Mouse (Mus musculus): Measurements from ENCODE around the gene Mllt1. TPM values are rescaled to one million over a fixed set of nuclear protein-coding genes. Genes with fewer than 3 reads are reported as not detected.

The Mllt1 gene
- total RNA-seq (2021), result 10 to 100 TPM; 66.8 to 67.9 TPM
- long read RNA-seq, experiment 1, partial matches to known transcripts, result 9 of 58 reads
- long read RNA-seq, experiment 1, other reads (novel, unspliced or antisense), result 47 of 58 reads
- long read RNA-seq, experiment 2, partial matches to known transcripts, result 11 of 38 reads
- long read RNA-seq, experiment 2, other reads (novel, unspliced or antisense), result 25 of 38 reads

- intact Hi-C loops (cut with DNase I), result loop anchor here (5.0 kb wide), 1 partner anchor 38 kb away; no protein-coding TSS in a partner anchor
- DNase-seq (ENCODE audit: low spot score in 2 of 2), result peak; percentile 98 to 100
Measured at GRCm38 (mm10) chr17:56935363-56936131, at the start of gene Mllt1. Gene Mllt1 (minus strand): TSS chr17:56935415.

DNA sequence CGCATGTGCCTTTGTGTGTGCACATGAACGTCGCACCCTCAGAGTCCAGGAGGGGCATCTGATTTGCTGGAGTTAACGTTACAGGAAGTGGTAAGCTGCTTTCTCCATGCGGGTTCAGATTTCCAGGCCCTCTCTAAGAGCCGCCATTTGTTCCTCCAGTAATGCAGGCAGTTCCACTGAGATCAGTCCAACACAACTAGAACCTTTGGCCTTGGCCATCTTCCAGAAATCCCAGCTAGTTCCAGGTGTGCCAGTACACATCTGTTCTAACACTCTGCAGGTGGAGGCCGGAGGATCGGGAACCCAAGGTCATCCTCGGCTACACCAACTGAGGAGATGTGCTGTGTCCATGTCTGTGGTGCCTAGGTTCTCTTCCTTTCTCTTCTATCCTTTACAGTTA is 49.7 kb upstream of the Mllt1 start:
- intact Hi-C loops (cut with DNase I), result loop anchor here (5.0 kb wide), 1 partner anchor 178 kb away; no protein-coding TSS in a partner anchor
- no peak for DNase-seq (ENCODE audit: low spot score in 2 of 2)

- intact Hi-C loops (cut with DNase I), result no loop called here
Measured at GRCm38 (mm10) chr17:56982013-56982412, 46.8 kb upstream of the Mllt1 start, which contains the start of gene Acer1. Gene Acer1 (minus strand): TSS chr17:56982126.

GRCm38 (mm10) chr17:56981049-56981448 is 45.8 kb upstream of the Mllt1 start:
- intact Hi-C loops (cut with DNase I), result no loop called here

More at GRCm38 (mm10) chr17:56982013-56982412, 46.8 kb upstream of the Mllt1 start, which contains the start of gene Acer1:
- no peak for DNase-seq (ENCODE audit: low spot score in 2 of 2)

DNA sequence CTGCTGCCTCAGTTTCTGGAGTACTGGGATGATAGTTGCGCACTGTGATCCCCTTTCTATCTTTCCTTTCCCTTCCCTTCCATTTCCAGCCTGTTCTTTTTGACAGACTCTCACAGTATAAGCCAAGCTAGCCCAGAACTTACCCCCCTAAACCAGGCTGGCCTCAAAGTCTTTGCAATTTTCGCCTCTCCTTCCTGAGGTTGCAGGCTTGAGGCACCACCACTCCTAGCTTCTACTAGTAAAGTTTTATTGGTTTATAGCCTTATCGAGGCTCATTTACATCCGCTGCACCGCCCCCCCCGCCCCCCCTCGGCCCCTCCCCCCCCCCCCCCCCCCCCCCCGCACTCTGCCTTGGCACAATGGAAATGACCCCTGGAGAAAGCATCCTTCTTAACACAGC is 44.3 kb upstream of the Mllt1 start:
- DNase-seq (ENCODE audit: low spot score in 2 of 2), result no peak
- intact Hi-C loops (cut with DNase I), result no loop called here

More at GRCm38 (mm10) chr17:56981049-56981448, 45.8 kb upstream of the Mllt1 start:
- DNase-seq (ENCODE audit: low spot score in 2 of 2), result no peak

DNA sequence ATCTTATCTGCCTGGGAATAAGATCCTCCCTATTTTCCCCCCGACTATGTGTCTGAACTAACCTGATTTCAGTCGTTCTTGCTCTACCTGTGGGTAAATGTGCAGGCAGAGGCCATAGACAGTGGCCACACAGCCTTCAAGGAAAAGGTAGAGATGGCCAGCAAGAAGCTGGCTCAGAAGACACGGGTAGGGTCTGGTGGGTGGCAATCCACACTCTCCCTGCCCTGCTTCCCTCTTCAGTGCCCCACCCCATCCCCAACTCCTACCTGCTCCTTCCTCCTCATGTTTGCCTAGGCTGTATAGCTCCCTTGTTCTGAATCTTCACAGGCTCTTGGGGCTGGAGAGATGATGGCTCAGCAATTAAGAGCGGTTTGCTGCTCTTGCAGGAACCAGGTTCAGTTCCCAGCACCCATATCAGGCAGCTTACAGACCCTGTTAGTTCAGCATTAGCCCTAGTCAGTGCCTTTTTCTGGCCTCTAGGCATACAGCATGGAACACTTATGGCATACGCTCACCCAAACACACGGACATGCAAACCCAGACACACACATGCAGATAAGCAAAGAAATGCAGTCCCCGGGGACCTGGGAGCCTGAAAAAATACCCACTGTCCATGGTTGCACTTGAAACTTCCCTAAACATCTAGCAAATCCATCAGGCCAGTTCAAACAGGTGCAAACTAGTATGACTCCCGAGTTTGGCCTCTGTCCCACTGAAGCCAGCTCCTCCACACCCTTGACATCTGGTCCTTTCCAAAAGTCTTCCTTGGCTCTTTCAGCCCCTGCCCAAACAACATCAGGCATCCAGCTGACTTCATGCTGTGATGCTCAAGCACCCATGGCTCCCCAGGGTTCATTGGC is 41.5 kb upstream of the Mllt1 start:
- intact Hi-C loops (cut with DNase I), result no loop called here
- DNase-seq (ENCODE audit: low spot score in 2 of 2), result no peak

DNA sequence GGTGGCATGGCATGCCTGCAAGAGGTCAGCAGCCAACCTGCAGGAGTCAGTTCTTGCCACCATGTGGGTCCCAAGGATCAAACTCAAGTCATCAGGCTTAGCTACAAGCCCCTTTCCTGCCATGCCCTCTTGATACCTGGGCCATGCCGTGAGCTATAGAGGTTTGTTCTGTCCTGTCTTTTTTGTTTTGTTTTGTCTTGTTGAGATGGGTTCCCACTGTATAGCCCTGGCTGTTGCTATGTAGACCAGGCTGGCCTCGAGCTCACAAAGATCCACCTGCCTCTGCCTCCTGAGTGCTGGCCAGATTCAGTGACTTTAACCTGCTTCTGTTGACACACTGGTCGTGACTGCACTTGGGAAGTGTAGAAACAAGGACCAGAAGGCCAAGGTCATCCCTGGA is 40.2 kb upstream of the Mllt1 start:
- intact Hi-C loops (cut with DNase I), result no loop called here
- DNase-seq (ENCODE audit: low spot score in 2 of 2), result no peak

DNA sequence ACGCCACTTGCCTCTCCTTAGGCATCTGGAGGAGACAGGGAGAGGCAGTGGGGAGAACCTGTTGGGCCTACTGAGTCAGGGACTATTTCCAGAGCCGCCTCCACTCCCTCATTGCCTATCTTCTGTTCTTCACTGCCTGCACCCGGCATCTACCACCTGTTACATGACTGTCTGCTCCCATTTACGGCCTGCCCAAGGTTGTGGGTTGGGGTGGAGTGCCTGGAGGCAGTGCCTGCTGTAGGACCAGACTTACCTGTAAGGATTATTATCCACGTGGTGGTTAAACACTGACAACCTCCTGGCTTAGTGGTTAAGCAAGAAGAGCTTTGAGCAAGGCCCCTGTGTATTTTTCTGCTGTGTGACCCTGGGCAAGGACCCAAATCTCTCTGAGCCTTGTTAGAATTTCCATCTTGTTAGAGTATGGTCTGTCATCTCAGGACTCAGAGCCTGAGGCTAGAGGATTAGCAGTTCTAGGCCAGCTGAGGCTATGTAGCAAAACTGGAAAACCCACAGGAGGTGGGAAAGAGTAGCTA is 39.6 kb upstream of the Mllt1 start:
- intact Hi-C loops (cut with DNase I), result no loop called here
- no peak for DNase-seq (ENCODE audit: low spot score in 2 of 2)

GRCm38 (mm10) chr17:56973956-56974707 is 38.9 kb upstream of the Mllt1 start:
- no peak for DNase-seq (ENCODE audit: low spot score in 2 of 2)
- intact Hi-C loops (cut with DNase I), result no loop called here

DNA sequence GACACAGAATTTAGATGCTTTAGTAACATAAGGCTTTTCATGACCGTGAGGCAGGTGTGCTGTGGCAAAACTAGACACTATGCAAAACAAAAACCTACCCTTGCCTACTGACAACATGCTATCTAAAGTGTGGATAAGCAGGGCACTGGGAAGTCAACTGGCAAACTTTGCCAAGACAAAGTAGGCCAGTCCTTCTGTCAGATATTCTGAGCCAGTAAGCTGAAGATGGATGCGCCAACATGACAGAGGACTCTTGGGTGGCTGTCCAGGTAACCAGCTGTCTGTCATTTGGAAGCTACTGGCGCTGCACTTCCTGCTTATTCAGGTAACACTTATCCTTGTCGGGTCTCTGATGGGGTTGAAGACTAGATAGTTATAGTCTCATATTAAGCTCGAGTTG is 34.9 kb upstream of the Mllt1 start:
- no peak for DNase-seq (ENCODE audit: low spot score in 2 of 2)
- intact Hi-C loops (cut with DNase I), result no loop called here

DNA sequence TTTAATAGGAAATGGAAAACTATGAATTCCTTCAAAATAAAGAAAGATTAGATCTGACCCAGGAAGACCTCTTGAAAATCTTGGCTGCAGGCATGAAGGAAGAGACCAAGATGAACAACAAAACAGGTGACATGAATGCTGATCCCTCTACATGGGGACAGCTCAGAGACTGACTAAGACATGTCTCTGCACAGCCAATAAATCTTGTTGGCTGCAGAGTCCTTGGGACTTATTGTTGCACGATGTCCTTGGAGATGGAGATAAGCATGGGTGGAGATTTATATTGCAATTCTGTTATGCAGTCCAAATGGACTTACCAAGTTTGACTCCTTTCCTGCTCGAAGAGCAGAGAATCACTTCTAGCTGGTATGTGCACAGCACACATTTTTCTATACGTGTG is 34.1 kb upstream of the Mllt1 start:
- DNase-seq (ENCODE audit: low spot score in 2 of 2), result no peak
- intact Hi-C loops (cut with DNase I), result no loop called here

- no peak for DNase-seq (ENCODE audit: low spot score in 2 of 2)
Measured at GRCm38 (mm10) chr17:56963646-56964045, 28.4 kb upstream of the Mllt1 start.

GRCm38 (mm10) chr17:56962642-56963405 is 27.6 kb upstream of the Mllt1 start:
- intact Hi-C loops (cut with DNase I), result no loop called here
- DNase-seq (ENCODE audit: low spot score in 2 of 2), result no peak

More at GRCm38 (mm10) chr17:56963646-56964045, 28.4 kb upstream of the Mllt1 start:
- intact Hi-C loops (cut with DNase I), result no loop called here

DNA sequence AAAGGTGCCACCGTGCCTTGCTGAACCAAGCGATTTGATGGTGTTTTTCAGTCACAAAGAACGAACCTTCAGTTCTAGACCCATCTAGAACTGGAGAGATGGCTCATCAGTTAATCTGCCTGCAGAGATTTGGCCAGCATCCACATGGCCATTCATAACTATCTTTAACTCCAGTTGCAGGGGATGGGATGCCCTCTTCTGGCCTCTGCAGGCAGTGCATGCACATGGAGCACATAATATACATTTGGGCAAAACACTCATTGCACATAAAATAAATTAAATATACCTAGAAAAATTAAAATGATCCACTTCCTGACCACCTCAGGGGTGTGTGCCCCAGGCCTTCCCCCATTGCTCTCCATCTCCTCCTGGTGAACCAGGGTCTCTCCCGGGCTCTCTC is 26.7 kb upstream of the Mllt1 start:
- intact Hi-C loops (cut with DNase I), result no loop called here
- DNase-seq (ENCODE audit: low spot score in 2 of 2), result no peak

DNA sequence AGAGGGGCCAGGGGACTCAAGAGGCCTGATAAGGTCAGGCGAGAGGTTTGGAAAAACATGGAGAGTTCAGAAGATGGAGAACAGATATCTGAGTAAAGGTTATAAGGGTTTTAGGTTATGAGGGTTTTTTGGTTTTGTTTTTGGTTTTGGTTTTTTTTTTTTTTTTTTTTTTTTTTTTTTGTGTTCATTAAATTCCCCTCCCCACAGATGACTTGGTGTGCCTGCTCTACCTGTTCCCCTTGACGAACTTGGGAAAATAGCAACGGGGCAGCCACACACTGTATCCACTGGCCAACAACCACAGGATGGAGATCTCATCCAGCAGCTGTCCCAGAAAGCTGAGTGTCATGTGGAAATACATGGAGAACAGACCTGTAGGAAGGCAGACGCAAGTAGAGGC is 23.5 kb upstream of the Mllt1 start:
- intact Hi-C loops (cut with DNase I), result no loop called here
- DNase-seq (ENCODE audit: low spot score in 2 of 2), result no peak

DNA sequence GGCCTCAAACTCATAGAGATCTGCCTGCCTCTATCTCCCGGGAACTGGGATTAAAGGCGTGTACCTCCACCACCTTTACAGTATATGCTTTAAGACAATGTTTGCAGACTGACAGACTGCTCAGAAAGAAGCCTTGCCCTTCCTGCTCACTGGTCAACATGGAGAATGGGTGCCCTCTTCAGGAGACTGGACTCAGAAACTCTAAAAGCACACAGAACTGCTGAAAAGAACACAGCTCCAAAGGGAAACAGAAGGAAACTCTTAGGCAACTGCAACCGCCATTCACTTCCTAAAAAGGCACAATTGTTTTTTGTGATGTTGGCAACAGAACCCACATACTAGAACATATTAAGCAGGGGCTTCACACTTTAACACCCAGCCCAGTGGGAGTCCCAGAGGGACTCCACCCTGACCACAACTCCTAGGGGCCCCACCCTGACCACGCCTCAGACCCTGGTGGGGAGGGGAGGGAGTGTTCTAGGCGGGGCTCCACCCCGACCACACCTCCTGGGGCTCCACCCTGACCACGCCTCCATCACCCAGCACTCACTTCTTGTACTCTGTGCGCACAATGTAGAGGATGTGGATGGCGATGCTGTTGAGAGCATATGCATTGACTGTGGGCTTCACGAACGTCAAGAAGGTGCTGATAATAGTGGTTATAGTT is 22.7 kb upstream of the Mllt1 start:
- intact Hi-C loops (cut with DNase I), result no loop called here
- no peak for DNase-seq (ENCODE audit: low spot score in 2 of 2)

DNA sequence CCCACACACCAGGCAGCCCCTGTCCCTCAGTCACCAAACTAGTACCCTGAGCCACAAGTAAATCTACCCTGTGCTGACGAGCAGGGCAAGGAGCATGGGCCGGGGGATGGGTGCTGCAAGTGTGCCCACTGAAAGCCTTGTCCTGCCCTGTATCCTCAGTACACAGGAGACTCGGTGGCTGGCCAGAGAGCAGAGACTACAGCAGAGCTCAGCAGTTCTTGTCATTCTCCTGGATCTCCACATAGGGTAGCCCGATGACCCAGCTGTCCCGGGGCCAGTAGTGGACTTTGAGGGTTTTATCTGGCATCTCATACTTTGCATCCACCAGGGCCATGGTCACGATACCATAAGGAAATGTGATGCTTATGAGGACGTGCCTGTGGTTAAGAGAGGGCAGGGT is 19.7 kb upstream of the Mllt1 start:
- no peak for DNase-seq (ENCODE audit: low spot score in 2 of 2)
- intact Hi-C loops (cut with DNase I), result no loop called here

DNA sequence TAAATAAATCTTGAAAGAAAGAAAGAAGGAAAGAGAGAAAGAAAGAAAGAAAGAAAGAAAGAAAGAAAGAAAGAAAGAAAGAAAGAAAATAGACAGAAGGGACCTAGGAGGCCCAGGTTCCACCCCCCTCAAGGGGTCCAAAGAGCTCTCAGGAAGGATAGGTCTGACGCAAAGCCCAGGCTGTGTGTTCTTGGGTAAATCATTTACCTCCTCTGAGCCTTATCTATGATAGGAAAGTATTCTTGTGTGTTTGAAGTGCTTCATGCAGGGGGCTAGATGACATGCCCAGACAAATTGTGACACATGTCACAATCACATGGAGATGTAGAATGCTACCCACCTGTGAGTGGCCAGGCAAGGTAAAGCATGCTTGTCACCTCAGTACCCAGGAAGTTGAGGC is 17.4 kb upstream of the Mllt1 start:
- DNase-seq (ENCODE audit: low spot score in 2 of 2), result no peak
- intact Hi-C loops (cut with DNase I), result no loop called here

All from left cerebral cortex, postnatal 14 days (tissue).